Mouse (Mus musculus): Measurements from ENCODE around the gene Rhobtb1. TPM values are rescaled to one million over a fixed set of nuclear protein-coding genes. Genes with fewer than 3 reads are reported as not detected.

Gene Rhobtb1
- total RNA-seq, 2 experiments from 2014 or later = 192 to 202 TPM

GRCm38 (mm10) chr10:69340001-69340400, 188.8 kb downstream of the Rhobtb1 start:
- no peak for DNase-seq
- intact Hi-C loops (cut with DNase I) = no loop called here

Other genes starting within 250 kb of the Rhobtb1 start
- 1 to 10 TPM; 1.1 to 3.2 TPM for gene A930033H14Rik, start 61.7 kb downstream of the Rhobtb1 start, total RNA-seq (2021)
- gene Cdk1, start 201.5 kb downstream of the Rhobtb1 start, total RNA-seq (2021) = 1 to 10 TPM; 2.4 to 2.7 TPM
- gene Ank3, start 247.3 kb downstream of the Rhobtb1 start, total RNA-seq (2021) = 10 to 100 TPM; 77.7 to 83.4 TPM

Measured in heart, postnatal 36 days (tissue).